Mouse (Mus musculus) bone marrow, adult 2 months (tissue): ENCODE data around the gene Stra8. TPM values are rescaled to one million over a fixed set of nuclear protein-coding genes. Genes with fewer than 3 reads are reported as not detected.

Experiments used
- H3K27ac ChIP-seq: fragments of 200-500 bp; 2 replicates; pipeline ENCODE4 v1.5.1; 2012; ENCODE audit warnings: low read depth, mild to moderate bottlenecking, control low read depth, inconsistent platforms, low read length; ENCODE audit not compliant: control insufficient read depth, poor library complexity, insufficient read depth
- H3K4me1 ChIP-seq: fragments of 200-500 bp; 2 replicates; pipeline ENCODE4 v1.6.1; 2011; ENCODE audit warnings: low read length; ENCODE audit not compliant: control insufficient read depth, insufficient read depth
- H3K4me3 ChIP-seq: fragments of 200-500 bp; replicated peaks from 2 replicates; pipeline ENCODE3; 2011; ENCODE audit warnings: mild to moderate bottlenecking, low read depth, low read length, control low read depth; ENCODE audit not compliant: control insufficient read depth
- CTCF ChIP-seq: fragments of 200-500 bp; IDR thresholded peaks from 2 replicates; pipeline ENCODE4 v1.5.1; 2011; ENCODE audit warnings: low read length, control low read depth; ENCODE audit not compliant: control insufficient read depth, insufficient read depth
- POLR2A ChIP-seq: fragments of 200-500 bp; IDR thresholded peaks from 2 replicates; pipeline ENCODE4 v1.6.1; 2011; ENCODE audit warnings: low read depth, mild to moderate bottlenecking, control low read depth, low read length, borderline replicate concordance; ENCODE audit not compliant: control insufficient read depth
- WGBS: fragments of 180-500 bp; shearing (Covaris S2); methylation state at CpG from one replicate; pipeline ENCODE4 v1.1.7; 2018; 5-methylcytosine and 5-hydroxymethylcytosine counted together
- polyA plus RNA-seq: library from polyadenylated mRNA; stranded (reverse); fragments of >200 nt; gene quantifications from 2 replicates; pipeline ENCODE4 v1.2.4, GENCODE M21; 2011; ENCODE audit warnings: low replicate concordance; ENCODE audit not compliant: missing spikeins, insufficient read depth, insufficient read length

Stra8 gene
- polyA plus RNA-seq, 1 experiment: 1.4 TPM

GRCm38 (mm10) chr6:34987085-34987645, 67.2 kb downstream of the Stra8 start:
- H3K4me3 ChIP-seq: no peak overlapping the region
- TF ChIP-seq CTCF (no peak), POLR2A (no peak)
- WGBS: 51% methylated on average over 12 of the region's 12 CpGs
- H3K27ac ChIP-seq: no peak overlapping the region
- H3K4me1 ChIP-seq: peaks cover 2% of the 10 kb centered on the region

GRCm38 (mm10) chr6:34988081-34988761, 68.3 kb downstream of the Stra8 start, which contains the start of gene Slc23a4:
Gene Slc23a4, minus strand, starts transcription at chr6:34988404.
- WGBS: 15% methylated on average over 20 of the region's 20 CpGs
- H3K4me1 ChIP-seq: peaks cover 2% of the 10 kb centered on the region
- H3K27ac ChIP-seq: no peak within 1 kb of the TSS
- TF ChIP-seq POLR2A (no peak), CTCF (no peak)
- H3K4me3 ChIP-seq: no peak within 1 kb of the TSS

Other genes starting within 250 kb of the Stra8 start
- gene Agbl3, start 139.7 kb upstream of the Stra8 start, polyA plus RNA-seq: 3.9 and 4.5 TPM in 2 replicates
- 5.7 and 16.5 TPM in 2 replicates for gene Tmem140, start 57.0 kb upstream of the Stra8 start, polyA plus RNA-seq
- 8.1 and 23.2 TPM in 2 replicates for gene Cyren, start 42.1 kb upstream of the Stra8 start, polyA plus RNA-seq
- gene Wdr91, start 9.3 kb upstream of the Stra8 start, polyA plus RNA-seq: 17.1 and 27.6 TPM in 2 replicates
- gene Slc23a4, start 68.2 kb downstream of the Stra8 start, polyA plus RNA-seq: 0.70 TPM in 1 of 2 replicates, not detected in the other
- gene Cnot4, start 213.6 kb downstream of the Stra8 start, polyA plus RNA-seq: 13.6 and 19.6 TPM in 2 replicates